Mouse (Mus musculus) neural tube, embryonic 10.5 days (tissue): ENCODE measurements around the gene Eef1a1.
"Not testable (repeated sequence)": the region's sequence is repeated elsewhere in the genome, so short reads cannot be mapped to it uniquely, and the experiment has no call there.

Source experiments
- DNase-seq: peaks from one replicate; pipeline ENCODE4 v3.0.0-alpha.2; 2017; ENCODE audit warnings: low spot score; ENCODE audit errors: extremely low spot score

Gene Eef1a1

GRCm38 (mm10) chr9:78488890-78489420, at the start of gene Eef1a1:
TSS of gene Eef1a1 (minus strand) at chr9:78489151.
- DNase-seq, result peak; percentile 52

- DNase-seq, result no peak
These were observed 49.5 kb upstream of the Eef1a1 start for GRCm38 (mm10) chr9:78538421-78538820.

- no peak for DNase-seq
These were observed 48.4 kb upstream of the Eef1a1 start for GRCm38 (mm10) chr9:78537154-78537873.

GRCm38 (mm10) chr9:78534606-78535005, 45.7 kb upstream of the Eef1a1 start:
- DNase-seq, result no peak

GRCm38 (mm10) chr9:78533296-78533935, 44.5 kb upstream of the Eef1a1 start:
- no peak for DNase-seq

- DNase-seq, result no peak
These were observed 43.4 kb upstream of the Eef1a1 start for GRCm38 (mm10) chr9:78532341-78532819.

GRCm38 (mm10) chr9:78531816-78532215, 42.9 kb upstream of the Eef1a1 start:
- DNase-seq, result no peak

GRCm38 (mm10) chr9:78527767-78528381, 38.9 kb upstream of the Eef1a1 start:
- peak; percentile 87 for DNase-seq

GRCm38 (mm10) chr9:78527301-78527761, 38.4 kb upstream of the Eef1a1 start:
- peak; percentile 85 for DNase-seq

- DNase-seq, result no peak
These were observed 37.3 kb upstream of the Eef1a1 start for GRCm38 (mm10) chr9:78526206-78526605.

- DNase-seq, result no peak
These were observed 36.6 kb upstream of the Eef1a1 start for GRCm38 (mm10) chr9:78525451-78526135.

- peak; percentile 53 for DNase-seq
These were observed 32.7 kb upstream of the Eef1a1 start for GRCm38 (mm10) chr9:78521689-78522088.

GRCm38 (mm10) chr9:78520780-78521601, 32.0 kb upstream of the Eef1a1 start:
- DNase-seq, result peak; percentile 88

- DNase-seq, result no peak
These were observed 31.3 kb upstream of the Eef1a1 start for GRCm38 (mm10) chr9:78520127-78520779.

- not testable (repeated sequence) for DNase-seq
These were observed 28.3 kb upstream of the Eef1a1 start for GRCm38 (mm10) chr9:78517237-78517636.

GRCm38 (mm10) chr9:78516125-78516524, 27.2 kb upstream of the Eef1a1 start:
- no peak for DNase-seq

- DNase-seq, result no peak
These were observed 25.7 kb upstream of the Eef1a1 start for GRCm38 (mm10) chr9:78514681-78515080.

GRCm38 (mm10) chr9:78513776-78514500, 25.0 kb upstream of the Eef1a1 start:
- no peak for DNase-seq

GRCm38 (mm10) chr9:78511705-78512104, 22.8 kb upstream of the Eef1a1 start:
- no peak for DNase-seq
